ENCODE assay signal across 8 mouse cellular contexts in the genomic region with DNA sequence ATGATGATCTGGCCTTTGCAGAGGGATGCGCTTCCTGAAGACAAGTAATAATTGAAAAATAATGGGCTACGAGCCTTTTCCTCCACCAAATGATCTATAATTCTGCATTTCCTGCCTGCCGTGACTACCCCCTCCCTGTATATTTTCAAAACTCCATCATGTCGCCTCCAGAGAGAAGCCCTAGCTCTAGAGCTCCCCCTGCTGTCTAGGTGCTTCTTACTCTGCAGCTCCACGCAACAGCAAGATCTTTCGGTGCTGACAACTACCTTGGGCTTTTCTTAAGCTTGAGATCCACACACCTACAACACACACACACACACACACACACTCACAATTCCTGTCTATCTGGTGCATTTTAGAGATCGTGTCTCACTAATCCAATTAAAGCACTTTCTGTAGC. TPM values are rescaled to one million over a fixed set of nuclear protein-coding genes. Genes with fewer than 3 reads are reported as not detected.
DNase-seq lines count a peak whose midpoint lies in the region; TF ChIP-seq lines count a peak whose summit lies in the region.
"Had no signal": no experiment of that assay in that cellular context is flagged by ENCODE, and none has a peak within 500 bp of the region (broad histone marks: within the 10 kb centered on the region; RNA-seq: fewer than 3 reads in every experiment).

No protein-coding gene starts in this region.

- peak; percentile 44 to 45 for DNase-seq in urinary bladder, adult 18-20 months (ENCODE audit: low spot score in 2 of 2)
- no peak for DNase-seq in urinary bladder, postnatal 10 days (ENCODE audit: low spot score)
- peak; percentile 59 to 90 for DNase-seq in adrenal gland, adult (ENCODE audit: inconsistent age in 2 of 2, low spot score in 1 of 2)
- DNase-seq in embryo, embryonic 9.5 days (ENCODE audit: extremely low spot score), result peak; percentile 37
- peak; percentile 57 to 84 for DNase-seq in kidney, postnatal 25 days
- DNase-seq in lung, adult 18-20 months, result peak; percentile 46 to 63

- TF ChIP-seq POLR2A in small intestine, adult 2 months (IDR thresholded peaks at IDR 0.05; ENCODE audit: low read depth, low read length), result no peak

- TF ChIP-seq CTCF in small intestine, adult 2 months (IDR thresholded peaks at IDR 0.05; ENCODE audit: extremely low read depth, insufficient read length, insufficient replicate concordance, low read depth, low read length), result peak; percentile 84; the same call in 1 of the 2 replicates

- H3K36me3 ChIP-seq in small intestine, adult 2 months (ENCODE audit: control insufficient read depth, insufficient read depth, low read length), result no peaks in the 10 kb centered on the region
- H3K36me3 ChIP-seq: limb, embryonic 12.5 days had no signal

- H3K4me3 ChIP-seq in small intestine, adult 2 months (ENCODE audit: low read depth, low read length), result no peak overlapping the region
- H3K4me3 ChIP-seq: limb, embryonic 12.5 days had no signal

- H3K27ac ChIP-seq in small intestine, adult 2 months (ENCODE audit: insufficient read depth, low read depth, low read length), result no peak overlapping the region
- H3K27ac ChIP-seq: limb, embryonic 12.5 days had no signal

- 31% methylated on average over 7 of the region's 7 CpGs for WGBS in small intestine, adult 2 months

- H3K27me3 ChIP-seq in small intestine, adult 2 months (ENCODE audit: control insufficient read depth, insufficient read depth, low read length), result no peaks in the 10 kb centered on the region

- no peaks in the 10 kb centered on the region for H3K4me1 ChIP-seq in small intestine, adult 2 months (ENCODE audit: control insufficient read depth, insufficient read depth, insufficient read length, low read length)
- H3K4me1 ChIP-seq: limb, embryonic 12.5 days had no signal

RNA-seq across cellular contexts. Expression of gene Enkur, which starts 17.6 kb away (rescaled TPM):
- polyA plus RNA-seq in small intestine, adult 2 months (2012; rRNA removed), result 0.09 TPM in 1 of 2 replicates, not detected in the other
- polyA plus RNA-seq: limb, embryonic 12.5 days had no signal

RNA-seq across cellular contexts. Expression of gene Thnsl1, which starts 17.9 kb away (rescaled TPM):
- 0.98 and 2.4 TPM in 2 replicates for polyA plus RNA-seq in small intestine, adult 2 months (2012; rRNA removed)
